Mouse (Mus musculus) liver, embryonic 13.5 days (tissue): ENCODE results near the gene Zfp420. TPM values are rescaled to one million over a fixed set of nuclear protein-coding genes. Genes with fewer than 3 reads are reported as not detected.

Experiments
- ATAC-seq: fragments of 200-750 bp; cut with Nextera tagmentation; 2 replicates; pipeline ENCODE4 v1.8.0; 2017; ENCODE audit warnings: low read depth, mild to moderate bottlenecking, moderate number of reproducible peaks, moderate library complexity
- DNase-seq: peaks from one replicate; pipeline ENCODE4 v3.0.0; 2022
- H3K27ac ChIP-seq: fragments of 300-500 bp; sonication (generic); 2 replicates; pipeline ENCODE4 v1.5.1; 2015; ENCODE audit warnings: moderate library complexity, mild to moderate bottlenecking, inconsistent platforms
- H3K27me3 ChIP-seq: fragments of 300-500 bp; sonication (generic); 2 replicates; pipeline ENCODE4 v1.6.1; 2015; ENCODE audit warnings: mild to moderate bottlenecking, inconsistent platforms
- H3K36me3 ChIP-seq: fragments of 300-500 bp; sonication (generic); 2 replicates; pipeline ENCODE4 v1.6.1; 2015; ENCODE audit warnings: mild to moderate bottlenecking, inconsistent platforms
- H3K4me1 ChIP-seq: fragments of 300-500 bp; sonication (generic); replicated peaks from 2 replicates; pipeline ENCODE4 v1.6.1; 2015; ENCODE audit warnings: inconsistent platforms
- H3K4me2 ChIP-seq: fragments of 300-500 bp; sonication (generic); 2 replicates; pipeline ENCODE4 v1.6.1; 2015; ENCODE audit warnings: inconsistent platforms, mild to moderate bottlenecking, moderate library complexity
- H3K4me3 ChIP-seq: fragments of 300-500 bp; sonication (generic); replicated peaks from 2 replicates; pipeline ENCODE4 v1.5.1; 2015; ENCODE audit warnings: mild to moderate bottlenecking, inconsistent platforms
- H3K9ac ChIP-seq: fragments of 300-500 bp; sonication (generic); 2 replicates; pipeline ENCODE4 v1.6.1; 2015; ENCODE audit warnings: mild to moderate bottlenecking, inconsistent platforms
- H3K9me3 ChIP-seq: fragments of 300-500 bp; sonication (generic); replicated peaks from 2 replicates; pipeline ENCODE4 v1.6.1; 2016; ENCODE audit warnings: inconsistent platforms
- WGBS: fragments of 180-500 bp; shearing (Covaris S2); methylation state at CpG from one replicate; pipeline ENCODE4 v1.1.7; 2015; ENCODE audit not compliant: insufficient replicate concordance; 5-methylcytosine and 5-hydroxymethylcytosine counted together
- microRNA-seq: library from miRNA; unstranded; fragments of <30 nt; microRNA quantifications from one replicate; pipeline ENCODE4, GENCODE M21; 2016
- polyA plus RNA-seq: library from polyadenylated mRNA; unstranded; fragments of >200 nt; fragmentation: Nextera tagmentation; extraction: Ambion mirVana; gene quantifications from 2 replicates; pipeline ENCODE4 v1.2.1, GENCODE M21; 2015

The Zfp420 gene
- polyA plus RNA-seq, 1 experiment from 2014 or later: 1.3 TPM

DNA sequence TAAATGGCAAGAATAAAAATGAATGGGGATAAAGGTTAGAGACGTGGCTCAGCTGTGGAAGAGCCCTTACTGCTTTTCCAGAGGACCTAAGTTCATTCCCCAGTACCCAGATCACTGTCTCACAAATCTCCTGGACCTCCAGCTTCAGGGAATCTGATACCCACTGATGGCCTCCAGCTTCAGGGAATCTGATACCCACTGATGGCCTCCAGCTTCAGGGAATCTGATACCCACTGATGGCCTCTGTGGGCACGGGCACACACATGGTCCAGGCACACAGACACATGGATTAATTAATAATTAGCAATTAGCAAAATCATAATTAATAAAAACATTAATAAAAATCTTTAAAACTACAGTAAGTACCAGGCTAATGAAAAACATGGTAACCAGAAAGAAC is 63.0 kb downstream of the Zfp420 start:
- no peak overlapping the region for H3K27ac ChIP-seq
- H3K4me2 ChIP-seq: no peak overlapping the region
- no peak overlapping the region for H3K9ac ChIP-seq
- ATAC-seq: no peak
- no peak for DNase-seq
- no peak overlapping the region for H3K4me3 ChIP-seq
- H3K9me3 ChIP-seq: 0 out of 2 replicates have a peak, but pooled peaks cover 3% of the 10 kb centered on the region
- 48% methylated on average over 2 of the region's 2 CpGs for WGBS
- 0 out of 2 replicates have a peak, but pooled peaks cover 3% of the 10 kb centered on the region for H3K4me1 ChIP-seq
- H3K36me3 ChIP-seq: no peaks in the 10 kb centered on the region
- no peaks in the 10 kb centered on the region for H3K27me3 ChIP-seq

Small RNA genes within 50 kb of the gene (microRNA-seq; reads per million reads assigned to microRNA genes)
- not detected for gene Mir7668

Other genes starting within 250 kb of the Zfp420 start
- not detected in 2 replicates for gene Catsperg2, start 132.9 kb upstream of the Zfp420 start, polyA plus RNA-seq
- 3.5 and 4.9 TPM in 2 replicates for gene Zfp84, start 91.4 kb upstream of the Zfp420 start, polyA plus RNA-seq
- gene Zfp30, start 76.0 kb upstream of the Zfp420 start, polyA plus RNA-seq: 0.54 and 0.68 TPM in 2 replicates
- gene Zfp790, start 43.9 kb upstream of the Zfp420 start, polyA plus RNA-seq: 3.5 and 5.0 TPM in 2 replicates
- gene Zfp940, start 6.3 kb upstream of the Zfp420 start, polyA plus RNA-seq: 1.1 and 1.5 TPM in 2 replicates
- gene Zfp27, start 46.6 kb downstream of the Zfp420 start, polyA plus RNA-seq: 1.9 and 2.3 TPM in 2 replicates
- 0.58 TPM in 2 replicates for gene Zfp383, start 48.2 kb downstream of the Zfp420 start, polyA plus RNA-seq
- 2.0 and 2.6 TPM in 2 replicates for gene Zfp74, start 94.1 kb downstream of the Zfp420 start, polyA plus RNA-seq
- gene Zfp568, start 124.0 kb downstream of the Zfp420 start, polyA plus RNA-seq: 8.5 and 10.9 TPM in 2 replicates
- 0.29 and 0.41 TPM in 2 replicates for gene Zfp14, start 191.4 kb downstream of the Zfp420 start, polyA plus RNA-seq
- 1.7 and 2.1 TPM in 2 replicates for gene Zfp82, start 212.9 kb downstream of the Zfp420 start, polyA plus RNA-seq
- 0.44 TPM in 1 of 2 replicates, not detected in the other for gene Gm26920, start 230.4 kb downstream of the Zfp420 start, polyA plus RNA-seq
- gene Zfp566, start 230.5 kb downstream of the Zfp420 start, polyA plus RNA-seq: 2.0 and 2.5 TPM in 2 replicates
- 12.7 and 18.3 TPM in 2 replicates for gene Zfp260, start 234.8 kb downstream of the Zfp420 start, polyA plus RNA-seq